Mouse (Mus musculus) skeletal muscle tissue, adult 2 months (tissue): Measurements from ENCODE around the gene Lactb.
"Not testable (repeated sequence)": the region's sequence is repeated elsewhere in the genome, so short reads cannot be mapped to it uniquely, and the experiment has no call there.

Experiments used
- DNase-seq: peaks from one replicate; pipeline ENCODE4 v3.0.0-alpha.2; 2012; ENCODE audit warnings: low read depth, low spot score

The Lactb gene

DNA sequence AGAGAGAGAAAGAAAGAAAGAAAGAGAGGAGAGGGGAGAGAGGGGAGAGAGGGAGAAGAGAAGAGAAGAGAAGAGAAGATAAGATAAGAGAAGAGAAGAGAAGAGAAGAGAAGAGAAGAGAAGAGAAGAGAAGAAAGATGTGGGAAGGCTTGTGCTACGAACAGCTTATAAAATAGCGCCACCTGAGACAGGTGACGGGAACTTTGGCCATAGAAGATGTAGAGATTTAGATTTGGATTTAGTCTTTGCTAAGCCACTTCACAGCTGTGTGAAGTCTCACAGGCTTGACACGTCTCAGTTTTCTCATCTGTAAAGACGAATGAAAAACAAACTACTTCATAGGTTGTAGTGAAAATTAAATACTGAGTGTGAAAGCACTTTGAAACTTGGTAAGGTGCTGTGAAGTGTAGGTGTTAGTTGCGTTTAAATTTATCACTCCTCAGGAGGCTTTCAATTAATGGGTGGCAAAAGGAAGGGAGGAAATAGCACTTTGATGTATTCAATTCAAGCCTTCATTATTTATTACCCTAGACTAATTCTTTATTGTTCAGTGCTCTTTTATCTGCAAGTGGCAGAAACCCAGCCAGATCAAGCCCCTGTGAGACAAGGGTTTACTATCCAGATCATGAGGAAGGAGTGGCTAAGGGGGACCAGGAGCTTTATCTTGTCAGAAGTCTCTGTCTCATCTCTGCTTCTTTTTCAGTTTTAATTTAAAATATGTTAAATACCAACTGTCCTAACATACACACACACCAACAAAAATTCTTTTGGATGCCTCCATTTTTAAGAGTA is 54.6 kb downstream of the Lactb start:
- no peak for DNase-seq

- no peak for DNase-seq
Observed at GRCm38 (mm10) chr9:66919981-66920380, 55.3 kb downstream of the Lactb start.

GRCm38 (mm10) chr9:66919382-66919971 is 55.8 kb downstream of the Lactb start, which contains the start of gene Rab8b:
Gene Rab8b, minus strand, starts transcription at chr9:66919687.
- peak; percentile 91 for DNase-seq

DNA sequence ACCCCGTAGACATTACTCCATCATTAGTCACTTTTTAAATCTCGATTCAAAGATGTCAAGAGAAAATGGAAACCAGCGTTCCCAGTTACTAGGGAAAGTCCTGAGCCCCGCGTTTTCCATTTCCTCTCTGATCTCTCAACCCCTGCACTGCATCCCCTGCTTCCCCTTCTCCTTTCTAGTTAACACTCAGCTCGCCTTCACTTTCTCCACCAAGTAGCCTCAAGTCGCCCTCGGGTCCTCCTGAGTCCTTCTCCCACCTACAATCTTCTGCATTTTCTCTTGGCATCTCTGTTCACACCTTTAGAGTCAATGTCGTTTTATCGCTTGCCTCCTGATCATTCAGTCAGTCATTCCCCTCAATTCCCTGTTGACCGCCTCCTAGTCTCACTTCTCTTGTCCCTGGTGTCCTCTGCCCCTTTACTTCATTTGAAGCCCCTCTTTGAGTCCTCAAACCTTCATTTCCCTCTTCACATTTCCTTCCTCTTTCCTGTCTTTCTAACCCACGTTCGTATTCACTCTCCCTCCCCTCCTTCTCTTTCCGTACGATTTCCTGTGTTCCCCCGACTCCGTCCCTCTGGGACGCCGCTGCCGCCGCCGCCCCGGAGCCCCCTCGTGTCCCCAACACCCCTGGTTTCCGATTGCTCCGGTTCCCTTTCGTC is 56.5 kb downstream of the Lactb start:
- DNase-seq, result no peak

DNA sequence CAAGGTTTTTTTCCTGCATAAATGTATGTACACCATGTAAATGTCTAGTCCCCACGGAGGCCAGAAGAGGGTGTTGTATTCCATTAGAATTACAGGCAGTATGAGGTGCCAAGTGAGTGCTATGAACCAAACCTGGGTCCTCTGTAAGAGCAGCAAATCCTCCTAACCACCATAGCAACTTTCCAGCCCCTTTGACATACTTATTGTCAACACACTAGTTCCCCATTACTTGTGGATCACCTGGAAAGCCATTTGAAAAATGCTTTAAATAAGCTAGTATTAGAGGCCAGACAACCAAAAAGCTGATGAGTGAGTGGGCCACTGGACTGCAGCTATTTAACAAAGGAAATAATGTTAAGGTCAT is 57.4 kb downstream of the Lactb start:
- no peak for DNase-seq

GRCm38 (mm10) chr9:66917216-66917891 is 57.9 kb downstream of the Lactb start:
- no peak for DNase-seq

DNA sequence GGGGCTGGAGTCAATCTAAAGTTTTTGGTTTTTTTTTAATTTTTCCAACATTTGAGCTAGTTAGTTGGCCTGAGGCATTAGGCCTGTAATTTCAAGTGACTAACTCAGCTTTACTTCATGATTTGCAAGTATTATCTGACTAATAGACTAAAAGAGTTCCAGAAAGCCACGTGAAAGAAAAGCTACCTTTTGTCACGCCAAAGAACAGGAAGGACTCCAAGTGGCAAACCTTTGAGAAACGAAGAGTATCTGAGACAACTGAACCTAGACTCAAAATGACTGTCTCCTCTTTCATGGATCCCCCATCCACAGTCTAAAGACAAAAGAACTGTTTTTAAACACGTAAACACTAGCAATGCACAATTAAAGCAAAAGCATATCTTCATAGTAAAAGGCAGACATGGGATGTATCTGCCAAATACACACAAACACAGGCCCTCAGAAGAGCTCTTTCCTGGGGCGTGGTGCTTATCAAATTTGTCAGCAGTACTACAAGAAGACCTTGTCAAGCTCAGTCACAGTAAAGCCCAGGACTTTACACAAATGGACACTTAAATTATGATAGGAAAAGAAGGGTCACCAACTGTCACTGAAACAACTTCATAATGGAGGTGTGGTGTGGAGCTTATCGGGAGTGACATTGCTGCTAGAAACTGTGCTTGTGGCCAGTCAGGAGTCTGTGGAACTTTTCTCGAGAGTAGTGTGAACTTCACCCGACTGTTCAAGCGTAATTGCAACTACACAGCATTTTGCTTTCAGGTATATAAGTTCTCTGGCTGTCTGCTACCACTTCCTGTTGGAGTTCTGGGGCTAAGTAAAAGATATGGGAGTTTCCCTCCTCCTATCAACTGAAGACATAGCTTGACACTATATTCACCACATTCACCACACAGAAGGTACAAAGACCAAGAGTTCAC is 59.2 kb downstream of the Lactb start:
- no peak for DNase-seq

- DNase-seq, result no peak
Observed at GRCm38 (mm10) chr9:66915401-66915800, 59.9 kb downstream of the Lactb start.

DNA sequence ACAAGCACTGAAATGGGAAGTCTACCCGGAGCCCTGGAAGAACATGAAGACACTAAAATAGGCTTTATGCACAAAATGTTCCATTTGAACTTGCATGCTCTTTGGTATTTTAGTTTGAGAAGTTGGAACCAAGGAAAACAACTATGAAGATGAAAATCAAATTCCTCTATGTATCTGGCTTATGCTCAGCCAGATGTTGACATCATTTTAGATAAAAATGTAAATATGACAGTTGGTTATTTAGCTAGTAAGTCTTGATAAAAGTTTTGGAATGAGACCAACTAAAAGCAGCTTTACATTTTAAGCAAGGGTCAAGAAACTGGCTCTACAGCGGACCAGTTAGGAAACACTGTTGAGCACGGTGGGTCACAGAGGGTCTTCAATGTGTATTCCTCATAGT is 60.7 kb downstream of the Lactb start:
- DNase-seq, result no peak

DNA sequence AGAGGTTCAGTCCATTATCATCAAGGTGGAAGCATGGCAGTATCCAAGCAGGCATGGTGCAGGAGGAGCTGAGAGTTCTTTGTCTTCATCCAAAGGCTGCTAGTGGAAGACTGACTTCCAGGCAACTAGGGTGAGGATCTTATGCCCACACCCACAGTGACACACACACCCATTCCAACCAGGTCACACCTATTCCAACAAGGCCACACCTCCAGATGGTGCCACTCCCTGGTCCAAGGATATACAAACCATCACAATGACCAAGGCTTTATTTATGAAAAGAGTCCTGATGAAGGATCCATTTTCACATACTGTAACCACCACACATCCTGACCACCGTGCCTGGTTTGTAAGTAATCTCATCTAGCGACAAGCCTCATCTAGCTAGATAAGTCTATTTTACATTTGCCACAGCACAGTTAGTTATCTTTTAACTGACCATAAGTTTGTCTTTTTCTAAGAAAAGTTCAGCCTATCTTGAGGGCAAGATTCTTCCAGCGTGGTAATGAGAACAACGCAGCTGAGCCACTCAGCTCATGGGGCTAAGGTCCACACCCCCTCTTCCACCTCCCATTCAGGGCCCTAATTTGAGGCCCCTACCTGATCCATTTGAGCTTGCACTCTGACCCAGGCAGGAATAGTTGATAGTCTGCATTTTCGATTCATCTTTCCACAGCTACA is 61.9 kb downstream of the Lactb start:
- not testable (repeated sequence) for DNase-seq

DNA sequence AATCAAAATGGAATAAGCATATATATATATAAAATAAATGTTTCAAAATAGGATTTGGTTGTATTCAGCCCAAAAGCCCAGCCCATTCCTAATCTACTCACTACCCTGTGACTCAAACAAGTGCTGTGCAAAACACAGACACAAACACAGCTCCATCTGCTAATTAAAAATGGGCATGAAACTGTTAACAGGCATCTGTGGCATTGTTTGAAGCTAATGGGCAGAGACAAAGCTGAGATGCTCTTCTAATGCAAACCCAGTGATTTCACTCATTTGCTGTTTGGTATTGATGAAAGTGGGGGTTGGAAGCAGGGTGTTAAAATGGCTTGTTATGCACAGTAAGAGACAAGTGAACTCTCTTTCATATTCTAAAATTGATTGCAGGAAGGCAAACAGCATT is 63.0 kb downstream of the Lactb start:
- DNase-seq, result no peak

GRCm38 (mm10) chr9:66910677-66911076 is 64.6 kb downstream of the Lactb start:
- DNase-seq, result no peak

DNA sequence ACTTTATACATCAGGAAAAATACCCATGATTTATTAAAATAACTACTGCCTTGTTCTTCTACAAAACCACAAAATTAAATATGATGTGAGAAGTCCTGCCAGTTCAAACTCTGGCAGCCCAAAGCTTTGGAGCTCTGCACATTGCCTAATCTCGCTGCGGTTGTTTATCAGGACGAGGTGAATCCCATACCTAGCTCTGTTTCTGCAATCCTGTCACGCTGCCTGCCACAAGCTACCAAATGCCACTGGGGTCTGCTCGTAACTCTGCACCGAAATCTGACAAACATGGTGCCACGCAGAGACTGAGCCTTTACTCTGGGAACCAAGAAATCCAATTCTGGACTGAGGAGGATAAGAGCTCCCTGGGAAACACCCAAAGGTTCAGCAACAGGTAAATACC is 65.4 kb downstream of the Lactb start:
- no peak for DNase-seq

DNA sequence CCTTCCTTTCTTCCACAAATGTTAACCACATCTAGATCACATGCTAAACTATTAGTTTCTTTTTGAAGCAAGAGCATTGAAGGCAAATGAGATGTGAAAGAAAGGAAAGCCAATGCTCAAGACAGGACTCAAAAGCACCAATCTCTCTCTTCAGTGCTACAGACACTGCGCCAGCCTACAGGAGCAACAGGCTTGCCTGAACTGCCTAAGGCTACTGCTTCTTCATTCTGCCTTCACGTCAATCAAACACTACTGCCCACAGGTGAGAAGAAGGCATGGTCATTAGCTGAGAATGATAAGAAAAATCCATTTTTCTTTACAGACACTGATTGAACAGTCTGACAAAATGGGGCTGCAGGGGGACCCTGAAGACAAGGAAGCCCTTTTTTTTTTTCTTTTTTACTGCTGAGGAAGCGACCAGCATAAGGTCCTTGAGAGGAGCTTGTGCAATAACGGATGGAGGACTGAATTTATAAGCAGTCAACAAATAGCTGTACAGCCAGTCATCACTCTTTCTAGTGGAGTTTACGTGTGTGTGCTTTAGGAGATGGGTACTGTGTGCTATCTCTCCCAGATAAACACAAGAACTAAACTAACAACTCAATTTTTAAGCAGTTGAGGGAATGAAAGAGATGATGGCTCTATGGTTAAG is 67.4 kb downstream of the Lactb start:
- no peak for DNase-seq

DNA sequence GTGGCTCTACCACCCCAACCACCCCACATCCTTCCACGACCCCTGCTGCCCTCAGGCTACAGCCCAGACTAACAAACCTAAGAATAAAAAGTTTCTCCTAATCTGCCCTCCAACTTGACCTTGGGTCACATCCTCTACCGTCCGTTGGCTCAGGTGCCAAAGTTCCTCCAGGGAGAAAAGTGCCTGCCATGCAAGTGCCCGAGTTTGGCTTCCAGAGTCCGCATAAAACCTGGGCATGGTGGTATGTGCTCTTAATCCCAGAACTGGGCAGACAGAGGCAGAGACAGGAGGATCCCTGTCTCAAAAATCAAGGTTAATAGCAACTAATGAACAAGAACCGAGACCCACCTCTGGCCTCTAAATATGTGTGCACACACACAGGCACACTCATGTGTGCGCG is 68.2 kb downstream of the Lactb start:
- DNase-seq, result no peak

DNA sequence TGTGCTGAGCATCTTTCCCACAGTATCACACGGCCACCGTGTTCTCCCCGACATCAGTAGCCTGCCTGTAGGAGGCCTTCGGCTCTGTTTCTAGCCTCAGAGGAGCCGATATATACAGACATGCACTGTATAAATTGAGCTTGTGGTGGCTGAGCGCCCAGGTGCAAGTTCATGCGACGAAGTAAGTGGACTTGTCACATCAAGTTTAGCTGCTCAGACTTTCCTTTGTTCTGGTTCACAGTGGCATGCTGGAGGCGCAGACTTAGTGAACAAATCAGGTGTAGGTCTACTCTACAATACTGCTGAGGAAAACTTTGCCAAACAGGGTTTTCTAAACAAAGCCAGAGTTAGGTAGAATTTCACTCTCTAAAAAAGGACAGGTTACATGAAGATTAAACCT is 69.3 kb downstream of the Lactb start:
- no peak for DNase-seq
